Mouse (Mus musculus): ENCODE results near the gene Dusp3. TPM values are rescaled to one million over a fixed set of nuclear protein-coding genes. Genes with fewer than 3 reads are reported as not detected.

The Dusp3 gene
- polyA plus RNA-seq, 1 experiment, result 98.5 TPM

DNA sequence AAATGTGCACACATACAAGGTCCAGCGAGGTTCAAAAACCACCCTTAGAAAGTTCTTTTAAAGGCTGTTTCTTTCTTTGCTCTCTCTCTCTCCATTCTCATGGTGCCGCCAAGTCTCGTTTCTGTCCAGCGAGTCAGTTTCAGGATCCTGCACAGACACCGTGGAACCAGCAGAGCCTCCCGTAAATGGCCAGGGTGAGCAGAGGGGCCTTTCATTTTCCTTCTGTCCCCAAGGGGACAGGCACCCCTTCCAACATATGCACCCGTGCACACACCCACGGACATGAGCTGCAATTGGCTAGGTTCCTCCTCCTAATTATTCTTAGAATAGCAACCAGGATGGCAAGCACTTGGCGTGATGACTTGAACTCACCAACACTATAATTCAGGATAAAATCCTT lies 13.3 kb downstream of the Dusp3 start:
- no peak for TF ChIP-seq POLR2A (IDR thresholded peaks at IDR 0.05; ENCODE audit: borderline replicate concordance, insufficient read depth, low read length)
- TF ChIP-seq CTCF (IDR thresholded peaks at IDR 0.05; ENCODE audit: borderline replicate concordance, insufficient read depth, low read depth, low read length), result no peak
- 49% methylated on average over 9 of the region's 9 CpGs for WGBS
- H3K4me3 ChIP-seq (replicated peaks; ENCODE audit: insufficient read depth, low read depth, low read length), result no peak overlapping the region
- no peak overlapping the region for H3K27ac ChIP-seq (ENCODE audit: insufficient read depth, low read length)
- H3K27me3 ChIP-seq (ENCODE audit: control insufficient read depth, insufficient read depth, low read length), result no peaks in the 10 kb centered on the region
- no peak for DNase-seq
- peaks cover 20% of the 10 kb centered on the region for H3K4me1 ChIP-seq (ENCODE audit: control insufficient read depth, insufficient read depth, low read length)

DNA sequence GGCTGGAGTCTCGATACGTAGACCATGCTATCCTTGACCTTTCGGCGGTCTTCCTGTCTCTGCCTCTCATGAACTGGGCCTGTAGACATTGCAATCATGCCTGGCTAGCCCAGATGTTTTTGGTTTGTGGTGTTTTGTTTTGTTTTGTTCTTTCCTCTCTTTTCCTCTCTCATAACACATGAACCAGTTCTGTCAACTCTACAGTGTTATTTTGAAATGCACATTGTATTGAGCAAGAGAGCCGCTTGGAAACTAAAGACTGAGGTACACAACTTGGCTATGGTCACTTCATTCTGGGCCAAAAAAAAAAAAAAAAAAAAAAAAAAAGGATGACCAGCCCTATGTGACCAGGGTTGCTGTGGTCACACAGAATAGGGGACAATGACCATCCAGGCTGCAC lies 14.2 kb downstream of the Dusp3 start:
- WGBS, result 88% methylated on average over 5 of the region's 5 CpGs
- no peak for TF ChIP-seq CTCF (IDR thresholded peaks at IDR 0.05; ENCODE audit: borderline replicate concordance, insufficient read depth, low read depth, low read length)
- no peak for TF ChIP-seq POLR2A (IDR thresholded peaks at IDR 0.05; ENCODE audit: borderline replicate concordance, insufficient read depth, low read length)
- Histone ChIP-seq H3K27ac (ENCODE audit: insufficient read depth, low read length) (no peak overlapping the region), H3K4me1 (ENCODE audit: control insufficient read depth, insufficient read depth, low read length) (peaks cover 18% of the 10 kb centered on the region; the same call in 1 of the 2 replicates), H3K4me3 (replicated peaks; ENCODE audit: insufficient read depth, low read depth, low read length) (no peak overlapping the region), H3K27me3 (ENCODE audit: control insufficient read depth, insufficient read depth, low read length) (no peaks in the 10 kb centered on the region)
- DNase-seq, result no peak

DNA sequence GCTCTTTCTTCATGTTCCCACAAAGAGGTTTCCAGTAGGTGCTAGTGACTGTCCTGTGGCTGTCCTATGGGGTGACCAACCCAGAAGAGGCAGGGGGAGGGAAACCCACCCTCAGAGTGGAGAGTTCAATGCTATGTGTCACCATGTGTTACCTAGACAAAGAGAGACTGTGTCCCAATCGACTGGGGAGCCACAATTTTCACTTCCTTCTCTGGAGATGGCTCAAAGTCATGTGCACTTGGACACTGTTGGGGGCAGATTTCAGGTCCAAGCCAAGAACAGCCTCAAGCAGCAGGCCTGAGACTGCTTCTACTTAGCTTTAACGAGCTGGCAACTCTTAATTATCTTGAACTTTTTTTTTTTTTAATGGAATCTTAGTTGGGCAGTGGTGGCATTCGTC lies 14.7 kb downstream of the Dusp3 start:
- no peak overlapping the region for H3K4me3 ChIP-seq (replicated peaks; ENCODE audit: insufficient read depth, low read depth, low read length)
- H3K27me3 ChIP-seq (ENCODE audit: control insufficient read depth, insufficient read depth, low read length), result no peaks in the 10 kb centered on the region
- WGBS, result 59% methylated on average over 3 of the region's 3 CpGs
- H3K4me1 ChIP-seq (ENCODE audit: control insufficient read depth, insufficient read depth, low read length), result peaks cover 18% of the 10 kb centered on the region; the same call in 1 of the 2 replicates
- TF ChIP-seq POLR2A (IDR thresholded peaks at IDR 0.05; ENCODE audit: borderline replicate concordance, insufficient read depth, low read length), result no peak
- TF ChIP-seq CTCF (IDR thresholded peaks at IDR 0.05; ENCODE audit: borderline replicate concordance, insufficient read depth, low read depth, low read length), result no peak
- DNase-seq, result no peak
- no peak overlapping the region for H3K27ac ChIP-seq (ENCODE audit: insufficient read depth, low read length)

DNA sequence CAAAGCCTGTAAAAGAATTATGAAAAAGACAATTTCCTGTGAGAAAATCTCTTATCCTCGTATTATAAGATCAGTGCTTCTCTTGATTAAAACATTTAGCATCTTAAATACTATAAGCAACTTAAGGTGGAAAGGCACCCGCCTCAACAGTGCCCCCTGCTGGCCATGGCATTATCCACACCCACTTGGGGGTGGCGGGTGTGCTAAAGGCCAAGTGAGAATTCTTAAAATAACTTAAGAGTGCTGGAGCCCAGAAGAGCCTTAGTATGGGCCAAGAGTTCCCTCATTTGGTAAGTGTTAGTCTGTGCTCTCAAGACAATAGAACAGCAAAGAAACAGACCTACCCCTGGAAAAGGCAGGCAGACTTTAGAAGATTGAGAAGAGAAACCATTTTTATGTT lies 15.4 kb downstream of the Dusp3 start:
- H3K27ac ChIP-seq (ENCODE audit: insufficient read depth, low read length), result no peak overlapping the region
- DNase-seq, result peak in 1 of 2 experiments; percentile 25
- peak; percentile 57 for TF ChIP-seq CTCF (IDR thresholded peaks at IDR 0.05; ENCODE audit: borderline replicate concordance, insufficient read depth, low read depth, low read length)
- no peak for TF ChIP-seq POLR2A (IDR thresholded peaks at IDR 0.05; ENCODE audit: borderline replicate concordance, insufficient read depth, low read length)
- peaks cover 18% of the 10 kb centered on the region; the same call in 1 of the 2 replicates for H3K4me1 ChIP-seq (ENCODE audit: control insufficient read depth, insufficient read depth, low read length)
- WGBS, result 53% methylated on average over 3 of the region's 3 CpGs
- H3K4me3 ChIP-seq (replicated peaks; ENCODE audit: insufficient read depth, low read depth, low read length), result no peak overlapping the region
- H3K27me3 ChIP-seq (ENCODE audit: control insufficient read depth, insufficient read depth, low read length), result no peaks in the 10 kb centered on the region

DNA sequence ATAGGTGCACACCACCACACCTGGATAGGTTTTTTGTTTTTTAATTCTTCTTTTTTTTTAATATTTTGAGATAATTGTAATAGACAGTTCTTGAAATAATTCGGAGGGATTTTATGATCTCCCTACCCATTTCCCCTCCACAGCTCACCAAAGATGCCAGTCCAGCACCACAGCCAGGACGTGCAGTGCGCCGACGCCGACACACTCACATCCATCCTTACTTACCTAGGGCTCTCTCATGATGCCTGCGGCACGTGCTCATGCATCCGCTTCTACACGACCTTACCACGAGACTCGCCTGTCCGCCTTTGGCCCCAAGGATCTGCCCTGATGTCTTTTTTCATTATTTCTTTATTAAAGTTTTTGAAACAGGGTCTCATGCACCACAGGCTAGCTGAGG lies 17.0 kb downstream of the Dusp3 start:
- no peak for DNase-seq
- TF ChIP-seq CTCF (IDR thresholded peaks at IDR 0.05; ENCODE audit: borderline replicate concordance, insufficient read depth, low read depth, low read length) (no peak), POLR2A (IDR thresholded peaks at IDR 0.05; ENCODE audit: borderline replicate concordance, insufficient read depth, low read length) (no peak)
- H3K4me3 ChIP-seq (replicated peaks; ENCODE audit: insufficient read depth, low read depth, low read length), result no peak overlapping the region
- H3K27me3 ChIP-seq (ENCODE audit: control insufficient read depth, insufficient read depth, low read length), result no peaks in the 10 kb centered on the region
- peaks cover 17% of the 10 kb centered on the region; the same call in 1 of the 2 replicates for H3K4me1 ChIP-seq (ENCODE audit: control insufficient read depth, insufficient read depth, low read length)
- H3K27ac ChIP-seq (ENCODE audit: insufficient read depth, low read length), result no peak overlapping the region
- WGBS, result 84% methylated on average over 13 of the region's 13 CpGs

DNA sequence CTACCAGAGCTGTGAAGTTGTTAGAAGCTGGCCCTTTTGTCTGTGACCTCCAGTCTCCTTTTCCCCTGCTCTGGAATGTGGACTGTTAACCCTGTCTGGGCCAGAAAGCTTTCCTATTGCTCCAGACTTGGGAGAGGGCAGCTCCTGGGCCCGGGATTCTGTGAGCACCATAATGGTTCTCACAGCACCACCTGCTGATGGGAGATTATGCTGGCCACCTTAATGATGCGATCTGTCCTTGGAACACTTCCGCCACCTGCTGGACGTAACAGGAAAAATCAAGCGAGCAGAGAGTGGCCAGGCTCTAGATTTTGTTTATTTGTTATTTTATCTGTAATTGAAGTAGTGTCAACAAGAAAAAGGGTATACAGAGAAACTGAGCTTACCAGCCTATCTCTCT lies 18.0 kb downstream of the Dusp3 start:
- no peaks in the 10 kb centered on the region for H3K27me3 ChIP-seq (ENCODE audit: control insufficient read depth, insufficient read depth, low read length)
- TF ChIP-seq CTCF (IDR thresholded peaks at IDR 0.05; ENCODE audit: borderline replicate concordance, insufficient read depth, low read depth, low read length) (peak; percentile 100), POLR2A (IDR thresholded peaks at IDR 0.05; ENCODE audit: borderline replicate concordance, insufficient read depth, low read length) (no peak)
- DNase-seq, result peak; percentile 83 to 86
- H3K4me1 ChIP-seq (ENCODE audit: control insufficient read depth, insufficient read depth, low read length), result peaks cover 9% of the 10 kb centered on the region; the same call in 1 of the 2 replicates
- WGBS, result 1% methylated on average over 5 of the region's 5 CpGs
- no peak overlapping the region for H3K27ac ChIP-seq (ENCODE audit: insufficient read depth, low read length)
- H3K4me3 ChIP-seq (replicated peaks; ENCODE audit: insufficient read depth, low read depth, low read length), result no peak overlapping the region

DNA sequence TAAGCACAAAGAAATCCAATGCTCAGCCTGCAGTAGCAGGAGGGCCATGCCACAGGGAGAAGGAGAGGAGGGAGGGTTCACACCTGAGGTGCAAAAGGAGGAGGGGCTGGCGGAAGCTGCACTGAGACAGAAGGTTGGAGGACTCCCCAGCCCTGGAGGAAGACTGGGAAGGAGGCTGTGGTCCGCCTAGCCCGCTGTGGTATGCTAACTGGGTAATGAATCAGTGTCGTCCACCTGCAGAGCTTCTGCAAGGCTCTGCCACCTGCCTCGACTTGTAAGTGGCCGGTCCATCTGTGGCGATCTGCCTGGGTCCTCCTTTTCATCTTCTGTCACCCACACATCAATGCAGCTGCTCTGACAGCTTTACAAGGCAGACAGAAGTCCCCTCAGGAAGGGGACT lies 18.5 kb downstream of the Dusp3 start:
- no peaks in the 10 kb centered on the region for H3K27me3 ChIP-seq (ENCODE audit: control insufficient read depth, insufficient read depth, low read length)
- no peak for TF ChIP-seq CTCF (IDR thresholded peaks at IDR 0.05; ENCODE audit: borderline replicate concordance, insufficient read depth, low read depth, low read length)
- no peak for TF ChIP-seq POLR2A (IDR thresholded peaks at IDR 0.05; ENCODE audit: borderline replicate concordance, insufficient read depth, low read length)
- DNase-seq, result no peak
- WGBS, result 28% methylated on average over 7 of the region's 7 CpGs
- H3K4me1 ChIP-seq (ENCODE audit: control insufficient read depth, insufficient read depth, low read length), result peaks cover 6% of the 10 kb centered on the region; the same call in 1 of the 2 replicates
- H3K27ac ChIP-seq (ENCODE audit: insufficient read depth, low read length), result no peak overlapping the region
- no peak overlapping the region for H3K4me3 ChIP-seq (replicated peaks; ENCODE audit: insufficient read depth, low read depth, low read length)

DNA sequence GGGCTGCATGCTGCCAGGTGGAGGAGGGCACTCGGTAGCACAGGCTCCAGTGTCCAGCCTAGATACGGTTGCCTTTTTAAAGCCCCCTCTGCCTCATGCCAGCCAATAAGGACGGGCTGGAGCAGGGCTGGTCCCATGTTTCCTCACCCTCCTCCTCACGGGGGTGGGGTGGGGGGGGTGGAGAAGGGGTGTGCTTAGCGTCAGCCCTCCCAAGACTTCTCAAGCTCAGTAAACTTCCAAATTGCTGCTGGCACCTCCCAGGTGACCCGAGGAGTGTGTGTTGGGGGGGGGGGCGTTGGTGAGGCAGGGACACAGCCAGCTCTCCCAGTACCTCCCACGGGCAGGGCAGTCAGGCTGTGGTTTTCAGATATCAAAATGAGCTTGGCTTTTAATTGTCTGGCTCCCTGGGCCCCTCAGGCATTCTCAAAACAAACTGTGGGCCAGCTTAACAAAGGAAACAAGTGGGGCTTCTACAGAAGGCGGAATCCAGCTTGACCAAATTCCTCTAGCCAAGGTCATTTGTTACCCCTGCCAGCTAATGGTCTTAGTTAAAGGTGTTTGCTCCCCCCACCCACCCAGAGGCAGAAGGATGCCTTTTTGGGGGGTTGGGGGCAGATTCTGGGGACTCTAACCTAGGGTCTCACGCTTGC lies 19.7 kb downstream of the Dusp3 start, which contains the start of gene Sost:
Gene Sost, minus strand, starts transcription at position 51 of the 650 bp plus-strand sequence.
- Histone ChIP-seq H3K4me3 (replicated peaks; ENCODE audit: insufficient read depth, low read depth, low read length) (no peak within 1 kb of the TSS), H3K4me1 (ENCODE audit: control insufficient read depth, insufficient read depth, low read length) (peaks cover 6% of the 10 kb centered on the region; the same call in 1 of the 2 replicates), H3K27me3 (ENCODE audit: control insufficient read depth, insufficient read depth, low read length) (no peaks in the 10 kb centered on the region), H3K27ac (ENCODE audit: insufficient read depth, low read length) (no peak within 1 kb of the TSS)
- no peak for DNase-seq
- TF ChIP-seq CTCF (IDR thresholded peaks at IDR 0.05; ENCODE audit: borderline replicate concordance, insufficient read depth, low read depth, low read length) (no peak), POLR2A (IDR thresholded peaks at IDR 0.05; ENCODE audit: borderline replicate concordance, insufficient read depth, low read length) (no peak)
- WGBS, result 53% methylated on average over 10 of the region's 10 CpGs
